Mouse (Mus musculus): ENCODE results near the gene Rnf168. TPM values are rescaled to one million over a fixed set of nuclear protein-coding genes. Genes with fewer than 3 reads are reported as not detected.

The Rnf168 gene
- total RNA-seq, 2 experiments from 2014 or later, result 24.8 to 29.8 TPM

DNA sequence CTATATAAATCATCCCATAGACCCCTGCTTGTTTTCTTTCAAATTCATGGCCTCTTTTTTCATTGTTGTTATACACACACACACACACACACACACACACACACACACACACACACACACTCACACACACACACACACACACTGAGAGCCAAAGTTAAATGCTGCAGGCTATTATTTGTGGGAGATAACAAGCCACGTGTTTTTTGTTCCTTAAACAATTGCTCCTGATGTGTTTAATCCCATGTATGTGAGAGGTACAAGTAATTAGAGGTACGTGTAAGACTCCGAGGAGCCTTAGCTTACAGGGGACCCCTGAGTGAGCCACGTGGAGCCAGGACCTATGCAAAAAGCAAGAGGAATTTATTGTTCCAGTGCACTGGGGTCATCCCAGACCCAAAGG, 34.7 kb downstream of the Rnf168 start:
- DNase-seq (ENCODE audit: low spot score in 2 of 2), result no peak
- intact Hi-C loops (cut with DNase I), result no loop called here

DNA sequence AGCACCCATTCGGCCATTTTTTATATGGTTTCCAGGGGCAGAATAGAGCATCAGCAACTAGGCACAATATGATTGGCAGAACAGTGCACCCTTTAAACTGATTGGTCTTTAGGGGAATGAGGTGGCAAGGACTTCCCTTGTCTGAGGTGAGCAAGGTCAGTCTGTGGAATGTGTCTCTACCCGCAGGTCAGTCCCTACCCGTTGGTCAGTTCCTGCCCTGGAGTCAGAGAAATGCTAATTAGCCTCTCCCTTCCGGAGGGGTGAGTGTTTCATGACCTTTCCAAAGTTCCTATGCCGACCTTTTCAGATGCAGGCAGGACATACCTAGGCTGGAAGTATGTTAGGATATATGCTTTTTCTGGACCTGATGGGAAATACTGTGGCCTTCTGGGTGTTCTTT, 35.1 kb downstream of the Rnf168 start:
- DNase-seq (ENCODE audit: low spot score in 2 of 2), result no peak
- intact Hi-C loops (cut with DNase I), result no loop called here

DNA sequence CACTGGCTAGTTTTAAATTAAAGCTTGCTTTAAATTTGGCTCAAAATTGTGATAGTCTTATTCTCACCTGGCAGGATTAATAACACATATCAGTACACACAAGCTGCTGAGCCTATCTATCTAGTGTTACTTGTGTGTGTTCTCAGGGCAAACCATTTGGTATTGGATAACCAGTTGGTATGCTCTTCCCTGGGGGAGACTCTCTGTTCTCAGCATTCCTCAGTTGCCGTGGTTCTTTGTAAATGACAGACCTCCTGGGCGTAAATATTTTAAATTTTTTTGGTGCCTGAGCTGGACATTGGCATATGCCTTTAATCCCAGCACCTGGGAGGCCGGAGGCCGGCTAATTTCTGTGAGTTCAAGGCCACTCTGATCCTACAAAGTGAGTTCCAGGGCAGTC, 35.6 kb downstream of the Rnf168 start:
- intact Hi-C loops (cut with DNase I), result no loop called here

DNA sequence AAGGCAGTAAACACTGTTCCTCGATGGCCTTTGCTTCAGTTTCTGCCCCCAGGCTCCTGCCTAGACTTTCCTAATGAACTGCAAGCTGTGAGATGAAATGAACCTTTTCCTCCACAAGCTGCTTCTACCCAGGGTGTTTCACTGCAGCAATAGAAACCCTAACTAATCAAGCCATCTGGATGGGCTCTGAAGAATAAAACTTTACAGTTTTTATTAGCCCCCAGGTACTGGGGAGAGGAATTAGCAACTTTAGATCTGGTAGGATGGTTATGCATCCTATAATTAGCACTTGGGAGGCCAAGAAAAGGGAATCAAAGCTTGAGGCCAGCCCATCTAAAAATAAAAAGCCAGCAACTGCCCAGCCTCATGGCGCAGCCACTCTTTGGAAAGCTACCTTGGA, 39.3 kb downstream of the Rnf168 start:
- intact Hi-C loops (cut with DNase I), result no loop called here
- no peak for DNase-seq (ENCODE audit: low spot score in 2 of 2)

More for the DNA sequence above, 35.6 kb downstream of the Rnf168 start:
- DNase-seq (ENCODE audit: low spot score in 2 of 2), result no peak

DNA sequence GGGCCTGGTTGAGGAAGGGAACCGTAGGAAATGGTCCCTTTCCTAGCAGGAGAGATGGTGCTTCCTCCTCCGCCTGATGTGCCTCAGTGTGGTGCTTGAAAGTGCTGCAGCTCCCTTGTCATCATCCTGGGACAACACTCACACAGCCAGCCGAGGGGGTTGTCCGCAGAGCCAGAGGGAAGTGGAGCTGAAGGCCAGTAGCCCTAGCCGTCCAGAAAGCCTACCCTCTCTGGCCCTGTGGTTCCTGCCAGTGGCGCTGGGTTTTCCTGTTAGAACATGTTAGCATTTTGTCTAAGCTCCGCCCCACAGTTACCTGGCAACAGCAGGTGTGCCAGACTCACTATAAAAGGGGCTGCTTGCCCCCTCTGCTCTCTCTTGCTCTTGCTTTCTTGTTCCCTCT, 46.7 kb downstream of the Rnf168 start:
- DNase-seq (ENCODE audit: low spot score in 2 of 2), result no peak
- intact Hi-C loops (cut with DNase I), result no loop called here

DNA sequence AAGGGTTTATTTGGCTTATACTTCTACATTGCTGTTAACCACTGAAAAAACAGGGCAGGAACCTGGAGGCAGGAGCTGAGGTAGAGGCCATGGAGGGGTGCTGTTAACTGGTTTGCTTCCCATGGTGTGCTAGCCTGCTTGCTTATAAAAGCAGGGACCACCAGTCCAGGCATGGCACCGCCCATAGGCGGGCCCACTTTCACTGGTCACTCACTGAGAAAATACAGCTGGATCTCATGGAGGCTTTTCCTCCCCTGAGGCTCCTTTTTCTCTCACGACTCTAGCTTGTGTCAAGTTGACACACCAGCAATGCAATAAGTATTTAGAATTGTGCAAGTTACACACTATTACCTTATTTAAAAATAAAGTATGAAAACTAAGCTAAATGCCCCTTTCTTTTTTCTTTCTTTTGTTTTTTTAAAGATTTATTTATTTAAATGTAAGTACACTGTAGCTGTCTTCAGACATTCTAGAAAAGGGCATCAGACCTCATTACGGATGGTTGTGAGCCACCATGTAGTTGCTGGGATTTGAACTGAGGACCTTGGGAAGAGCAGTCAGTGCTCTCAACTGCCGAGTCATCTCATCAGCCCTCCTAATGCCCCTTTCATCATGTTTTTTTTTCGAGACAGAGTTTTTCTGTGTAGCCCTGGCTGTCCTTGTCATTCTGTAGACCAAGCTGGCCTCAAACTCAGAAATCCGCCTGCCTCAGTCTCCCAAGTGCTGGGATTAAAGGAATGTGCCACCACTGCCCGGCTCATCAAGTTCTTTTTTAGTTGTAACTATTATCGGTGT, 53.8 kb downstream of the Rnf168 start:
- intact Hi-C loops (cut with DNase I), result no loop called here

DNA sequence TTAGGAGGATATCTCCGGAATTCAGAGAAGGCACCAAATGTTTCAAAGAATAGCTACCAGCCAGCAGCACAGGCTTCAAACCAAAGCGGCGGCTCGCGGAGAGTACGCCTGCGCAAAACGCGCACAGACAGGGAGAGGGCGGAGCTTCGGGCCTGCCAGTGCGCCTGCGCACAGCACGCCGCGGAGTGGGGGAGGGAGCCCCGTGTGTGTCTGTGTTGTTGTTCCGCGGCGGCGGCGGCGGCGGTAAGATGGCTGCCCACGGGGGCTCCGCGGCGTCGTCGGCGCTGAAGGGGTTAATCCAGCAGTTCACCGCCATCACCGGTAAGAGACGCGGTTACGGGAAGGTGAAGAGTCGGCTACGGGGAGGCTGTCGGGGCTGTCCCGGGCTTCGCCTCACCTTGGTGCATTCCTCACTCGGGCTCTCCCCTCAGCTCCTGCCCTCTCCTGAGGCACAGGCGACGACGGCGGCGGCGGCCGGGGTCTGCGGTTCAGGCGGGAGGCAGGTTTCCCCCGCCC, 54.8 kb downstream of the Rnf168 start, which contains the start of gene Ubxn7:
Gene Ubxn7, plus strand, starts transcription at position 218 of the 516 bp plus-strand sequence.
- intact Hi-C loops (cut with DNase I), result no loop called here
- DNase-seq (ENCODE audit: low spot score in 2 of 2), result peak; percentile 98

More for the DNA sequence above, 53.8 kb downstream of the Rnf168 start:
- no peak for DNase-seq (ENCODE audit: low spot score in 2 of 2)

DNA sequence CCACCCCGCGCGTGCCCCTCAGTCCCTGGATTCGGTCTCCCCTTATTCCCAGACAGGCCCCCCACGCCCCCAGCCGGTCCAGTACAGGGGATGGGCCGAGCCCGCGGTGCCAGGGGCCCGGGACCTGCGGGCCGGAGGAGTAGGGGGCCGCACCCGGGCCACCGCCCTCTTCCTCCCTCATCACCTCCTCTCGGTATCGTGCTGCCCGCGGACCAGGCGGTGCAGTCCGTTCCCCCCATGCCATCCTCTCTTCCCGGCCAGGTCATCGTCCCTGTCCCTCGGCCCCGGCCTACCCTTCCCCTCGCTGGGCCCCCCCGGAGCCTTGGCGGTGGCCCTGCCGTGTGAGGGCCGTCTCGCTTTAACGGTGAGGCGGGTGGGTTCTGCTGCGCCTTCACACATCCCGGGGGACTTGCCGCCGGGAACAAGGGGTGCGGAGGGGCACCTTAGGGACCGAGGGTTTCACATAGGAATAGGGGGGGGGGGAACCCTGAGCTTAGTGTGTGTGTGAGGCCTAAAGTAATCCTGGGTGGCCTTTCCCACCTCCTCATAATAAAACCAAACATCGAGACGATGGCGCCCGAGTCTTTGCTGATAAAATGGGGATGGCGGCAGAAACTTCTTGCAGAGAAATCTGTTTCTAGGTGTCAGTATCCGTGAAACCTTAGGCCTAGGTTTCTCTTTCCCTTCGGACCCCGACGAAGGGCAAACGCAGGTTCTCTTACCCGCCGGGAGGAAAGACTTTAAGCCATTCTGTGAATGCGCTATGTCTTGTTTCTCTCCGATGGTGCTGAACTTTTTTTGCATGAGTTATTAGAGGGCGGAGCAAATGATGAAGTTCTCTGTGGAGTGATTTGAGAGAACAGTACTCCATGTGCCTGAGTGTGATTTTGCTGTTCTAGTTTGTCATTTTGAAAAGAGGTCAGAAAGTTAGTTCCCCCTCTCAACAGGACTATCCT, 55.6 kb downstream of the Rnf168 start:
- intact Hi-C loops (cut with DNase I), result no loop called here
- peak; percentile 31 to 43 for DNase-seq (ENCODE audit: low spot score in 2 of 2)

DNA sequence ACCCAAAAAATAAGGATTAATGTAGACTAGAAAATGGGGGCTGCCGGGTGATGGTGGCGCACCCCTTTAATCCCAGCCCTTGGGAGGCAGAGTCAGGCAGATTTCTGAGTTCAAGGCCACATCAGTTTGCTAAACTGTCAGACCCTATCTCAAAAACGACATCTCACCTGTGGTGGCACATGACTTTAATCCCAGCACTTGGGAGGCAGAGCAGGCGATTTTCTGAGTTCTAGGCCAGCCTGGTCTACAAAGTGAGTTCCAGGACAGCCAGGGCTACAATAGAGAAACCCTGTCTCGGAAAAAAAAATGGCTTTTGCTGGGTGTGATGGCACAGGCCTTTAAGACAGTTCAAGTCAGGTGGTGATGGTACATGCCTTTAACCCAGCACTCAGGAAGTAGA, 57.9 kb downstream of the Rnf168 start:
- intact Hi-C loops (cut with DNase I), result no loop called here
- no peak for DNase-seq (ENCODE audit: low spot score in 2 of 2)

DNA sequence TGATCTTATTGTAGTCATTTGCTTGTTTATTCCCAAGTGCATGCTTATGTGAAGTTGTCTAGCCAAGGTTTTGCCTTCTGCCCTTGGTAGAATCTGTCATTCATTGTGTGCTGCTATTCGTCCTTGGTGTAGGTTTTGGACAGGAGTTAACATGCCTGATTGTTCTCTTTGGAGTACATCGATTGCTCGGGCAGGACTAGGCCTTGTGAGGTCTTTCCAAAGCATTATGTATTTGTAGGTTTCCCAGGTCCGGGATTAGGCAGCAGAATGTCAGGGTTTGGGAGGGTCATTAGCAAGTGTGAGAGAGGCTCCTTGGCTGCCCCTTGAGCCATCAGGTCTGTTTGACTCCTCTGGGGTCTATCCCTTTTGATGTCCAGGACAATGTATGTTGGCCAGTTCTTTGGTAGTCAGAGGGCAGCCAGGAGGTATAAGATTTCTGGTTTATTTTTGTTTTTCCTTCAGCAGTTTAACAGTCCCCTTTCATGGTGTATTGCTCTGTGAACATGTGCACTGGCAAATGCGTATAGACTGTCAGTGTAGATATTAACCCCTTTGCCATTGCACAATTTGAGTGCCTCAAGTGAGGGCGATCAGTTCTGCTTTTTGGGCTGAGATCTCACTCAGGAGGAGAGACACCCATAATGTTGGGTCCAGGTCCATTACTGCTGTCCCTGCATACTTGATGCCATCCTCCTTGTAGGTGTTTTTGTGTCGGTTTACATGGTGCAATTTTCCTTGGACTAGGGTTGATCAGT, 58.9 kb downstream of the Rnf168 start:
- no peak for DNase-seq (ENCODE audit: low spot score in 2 of 2)
- intact Hi-C loops (cut with DNase I), result no loop called here

DNA sequence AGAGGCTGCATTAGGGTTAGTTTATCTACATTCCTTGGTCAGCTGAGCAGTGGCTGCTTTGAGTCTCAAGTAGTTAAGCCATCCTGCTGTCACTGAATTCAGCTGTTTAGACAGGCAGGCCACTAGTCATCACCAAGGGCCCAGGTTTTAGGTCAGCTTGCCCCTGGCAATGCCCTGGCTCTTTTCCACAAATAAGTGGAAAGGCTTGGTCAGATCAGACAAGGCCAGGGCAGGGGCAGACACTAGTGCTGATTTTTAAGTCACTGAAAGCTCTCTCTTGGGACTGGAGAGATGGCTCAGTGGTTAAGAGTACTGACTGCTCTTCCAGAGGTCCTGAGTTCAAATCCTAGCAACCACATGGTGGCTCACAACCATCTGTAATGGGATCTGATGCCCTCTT, 59.7 kb downstream of the Rnf168 start:
- intact Hi-C loops (cut with DNase I), result no loop called here
- DNase-seq (ENCODE audit: low spot score in 2 of 2), result no peak

DNA sequence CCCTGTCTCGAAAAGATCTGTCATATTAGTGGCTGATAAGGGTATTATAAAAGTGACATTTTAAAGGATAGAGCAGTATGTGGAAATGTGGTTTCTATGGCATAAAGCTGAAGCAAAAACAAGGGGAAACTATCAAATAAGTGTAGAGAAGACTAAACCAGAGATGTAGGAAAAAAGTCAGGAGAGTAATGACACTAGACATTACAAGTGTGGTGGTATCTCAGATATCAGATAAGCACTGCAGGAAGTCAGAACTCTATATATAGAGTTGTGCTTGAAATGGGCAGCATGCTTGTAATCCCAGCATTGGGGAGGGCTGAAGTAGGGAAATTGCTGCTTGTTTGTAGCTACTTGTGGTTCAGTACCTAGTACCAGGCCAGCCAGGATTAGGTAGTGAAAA, 63.2 kb downstream of the Rnf168 start:
- DNase-seq (ENCODE audit: low spot score in 2 of 2), result no peak
- intact Hi-C loops (cut with DNase I), result no loop called here

DNA sequence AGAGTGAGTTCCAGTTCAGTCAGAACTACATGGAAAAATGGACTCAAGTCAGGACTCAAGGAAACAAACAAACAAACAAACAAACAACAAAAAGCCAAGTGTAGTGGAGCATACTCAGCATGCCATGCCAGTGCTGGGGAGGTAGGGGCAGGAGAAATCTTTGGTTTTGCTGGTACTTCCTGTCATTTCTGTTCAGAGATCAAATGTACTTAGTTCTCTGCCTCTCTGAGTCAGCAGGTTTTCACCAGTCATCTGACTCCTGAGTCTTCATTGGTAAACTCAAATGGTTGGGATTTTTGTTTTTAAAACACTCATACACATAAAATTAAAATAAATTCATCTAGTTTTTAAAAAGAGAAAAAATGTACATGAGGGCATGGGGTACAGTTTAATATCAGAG, 68.3 kb downstream of the Rnf168 start:
- DNase-seq (ENCODE audit: low spot score in 2 of 2), result no peak
- intact Hi-C loops (cut with DNase I), result no loop called here

DNA sequence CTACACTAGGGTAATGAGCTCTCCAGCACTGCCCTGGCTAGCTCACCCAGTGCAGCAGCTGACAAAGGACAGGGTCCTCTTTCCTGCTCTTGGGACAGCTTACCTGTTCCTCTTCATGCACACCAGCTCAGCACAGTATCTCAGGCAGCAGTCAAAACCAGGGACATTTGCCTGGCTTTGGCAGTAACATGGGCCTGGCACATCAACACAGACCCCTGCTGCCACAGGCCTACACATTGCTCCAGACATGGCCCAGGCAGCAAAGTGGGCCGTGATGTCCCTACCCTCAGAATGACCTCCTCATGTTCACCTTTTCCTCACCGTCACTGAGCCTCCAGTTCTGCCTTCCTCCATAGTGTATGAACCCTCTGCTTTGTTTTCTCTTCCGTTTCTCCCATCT, 73.5 kb downstream of the Rnf168 start:
- intact Hi-C loops (cut with DNase I), result no loop called here
- no peak for DNase-seq (ENCODE audit: low spot score in 2 of 2)

Small RNA genes lying within 50 kb of the gene (microRNA-seq; reads per million reads assigned to microRNA genes)
- gene Mir1946a, result not detected

Other genes starting within 250 kb of the Rnf168 start
- 10 to 100 TPM; 24.1 to 25.3 TPM for gene Pak2, start 198.1 kb upstream of the Rnf168 start, total RNA-seq (2021)
- 10 to 100 TPM; 25.8 to 27.8 TPM for gene Pigx, start 177.7 kb upstream of the Rnf168 start, total RNA-seq (2021)
- gene Cep19, start 177.7 kb upstream of the Rnf168 start, total RNA-seq (2021), result 10 to 100 TPM; 71.0 to 72.1 TPM
- gene Nrros, start 111.9 kb upstream of the Rnf168 start, total RNA-seq (2021), result 1 to 10 TPM; 7.5 to 9.2 TPM
- gene Bex6, start 97.6 kb upstream of the Rnf168 start, total RNA-seq (2021), result not detected
- gene Fbxo45, start 30.3 kb upstream of the Rnf168 start, total RNA-seq (2021), result 10 to 100 TPM; 48.7 to 49.2 TPM
- gene Wdr53, start 30.2 kb upstream of the Rnf168 start, total RNA-seq (2021), result 10 to 100 TPM; 12.2 to 14.4 TPM
- gene Smco1, start 6.0 kb upstream of the Rnf168 start, total RNA-seq (2021), result not detected
- gene Ubxn7, start 54.8 kb downstream of the Rnf168 start, total RNA-seq (2021), result 10 to 100 TPM; 47.4 to 57.4 TPM
- not detected for gene Tm4sf19, start 123.0 kb downstream of the Rnf168 start, total RNA-seq (2021)
- 10 to 100 TPM; 14.6 TPM for gene Tctex1d2, start 142.2 kb downstream of the Rnf168 start, total RNA-seq (2021)
- 10 to 100 TPM; 44.1 to 44.6 TPM for gene Pcyt1a, start 153.5 kb downstream of the Rnf168 start, total RNA-seq (2021)
- gene Slc51a, start 210.4 kb downstream of the Rnf168 start, total RNA-seq (2021), result not detected
- not detected for gene Zdhhc19, start 218.8 kb downstream of the Rnf168 start, total RNA-seq (2021)